Mouse (Mus musculus) intestine, embryonic 14.5 days (tissue): ENCODE measurements around the gene Trmt1. TPM values are rescaled to one million over a fixed set of nuclear protein-coding genes. Genes with fewer than 3 reads are reported as not detected.

Experiments used
- ATAC-seq: fragments of 200-750 bp; cut with Nextera tagmentation; replicated peaks from 2 replicates; pipeline ENCODE4 v1.8.0; 2017; ENCODE audit warnings: low read depth, moderate number of reproducible peaks, moderate TSS enrichment, moderate library complexity; ENCODE audit not compliant: low FRiP score, low TSS enrichment
- DNase-seq: peaks from one replicate; pipeline ENCODE4 v3.0.0-alpha.2; 2018; ENCODE audit warnings: low spot score
- H3K27ac ChIP-seq: fragments of 300-500 bp; sonication (generic); 2 replicates; pipeline ENCODE4 v1.5.1; 2014; ENCODE audit warnings: low read depth, mild to moderate bottlenecking, control low read depth
- H3K27me3 ChIP-seq: fragments of 300-500 bp; sonication (generic); replicated peaks from 2 replicates; pipeline ENCODE4 v1.6.1; 2014; ENCODE audit warnings: low read length, control low read depth; ENCODE audit not compliant: control insufficient read depth, insufficient read depth
- H3K36me3 ChIP-seq: fragments of 300-500 bp; sonication (generic); 2 replicates; pipeline ENCODE4 v1.6.1; 2014; ENCODE audit warnings: low read length, control low read depth; ENCODE audit not compliant: control insufficient read depth, insufficient read depth
- H3K4me1 ChIP-seq: fragments of 300-500 bp; sonication (generic); replicated peaks from 2 replicates; pipeline ENCODE4 v1.6.1; 2014; ENCODE audit warnings: low read length, control low read depth, mixed read lengths; ENCODE audit not compliant: control insufficient read depth, insufficient read depth
- H3K4me2 ChIP-seq: fragments of 300-500 bp; sonication (generic); 2 replicates; pipeline ENCODE4 v1.6.1; 2014; ENCODE audit warnings: low read length
- H3K4me3 ChIP-seq: fragments of 300-500 bp; sonication (generic); 2 replicates; pipeline ENCODE4 v1.5.1; 2014; ENCODE audit warnings: low read depth, low read length, control low read depth, mixed read lengths
- H3K9ac ChIP-seq: fragments of 300-500 bp; sonication (generic); 2 replicates; pipeline ENCODE4 v1.6.1; 2014; ENCODE audit warnings: mild to moderate bottlenecking, low read length
- H3K9me3 ChIP-seq: fragments of 300-500 bp; sonication (generic); 2 replicates; pipeline ENCODE4 v1.6.1; 2016; ENCODE audit warnings: low read length, control low read depth; ENCODE audit not compliant: control insufficient read depth
- WGBS: fragments of 180-500 bp; shearing (Covaris S2); extraction: QIAGEN DNeasy Blood & Tissue Kit; methylation state at CpG from one replicate; pipeline ENCODE4 v1.1.7; 2014; 5-methylcytosine and 5-hydroxymethylcytosine counted together
- polyA plus RNA-seq: library from polyadenylated mRNA; unstranded; fragments of >200 nt; fragmentation: Nextera tagmentation; extraction: Ambion mirVana; gene quantifications from 2 replicates; pipeline ENCODE4 v1.2.1, GENCODE M21; 2014

Trmt1 gene
- polyA plus RNA-seq, 1 experiment from 2014 or later = 85.9 TPM

GRCm38 (mm10) chr8:84715893-84716468 lies 29.9 kb downstream of the Trmt1 start:
- Histone ChIP-seq H3K4me3 (no peak overlapping the region), H3K27me3 (peaks cover 49% of the 10 kb centered on the region), H3K9ac (no peak overlapping the region)

GRCm38 (mm10) chr8:84716790-84717189 lies 30.7 kb downstream of the Trmt1 start:
- no peak overlapping the region for H3K27ac ChIP-seq
- H3K9me3 ChIP-seq = no peaks in the 10 kb centered on the region
- ATAC-seq (no peak), DNase-seq (no peak)
- H3K4me3 ChIP-seq = no peak overlapping the region
- H3K4me1 ChIP-seq = peaks cover 23% of the 10 kb centered on the region
- WGBS = 91% methylated on average over 11 of the region's 11 CpGs
- no peaks in the 10 kb centered on the region for H3K36me3 ChIP-seq
- no peak overlapping the region for H3K4me2 ChIP-seq
- peaks cover 41% of the 10 kb centered on the region for H3K27me3 ChIP-seq
- no peak overlapping the region for H3K9ac ChIP-seq

More at GRCm38 (mm10) chr8:84715893-84716468, 29.9 kb downstream of the Trmt1 start:
- no peak overlapping the region for H3K4me2 ChIP-seq
- no peaks in the 10 kb centered on the region for H3K9me3 ChIP-seq
- 14% methylated on average over 27 of the region's 27 CpGs for WGBS
- DNase-seq (no peak), ATAC-seq (no peak)
- peaks cover 29% of the 10 kb centered on the region for H3K4me1 ChIP-seq
- H3K27ac ChIP-seq = no peak overlapping the region
- H3K36me3 ChIP-seq = no peaks in the 10 kb centered on the region

- DNase-seq (no peak), ATAC-seq (no peak)
- H3K4me1 ChIP-seq = peaks cover 21% of the 10 kb centered on the region
- no peak overlapping the region for H3K27ac ChIP-seq
- 83% methylated on average over 5 of the region's 5 CpGs for WGBS
- no peaks in the 10 kb centered on the region for H3K9me3 ChIP-seq
- no peaks in the 10 kb centered on the region for H3K36me3 ChIP-seq
- H3K4me3 ChIP-seq = no peak overlapping the region
- peaks cover 41% of the 10 kb centered on the region for H3K27me3 ChIP-seq
- no peak overlapping the region for H3K4me2 ChIP-seq
- no peak overlapping the region for H3K9ac ChIP-seq
Measured at GRCm38 (mm10) chr8:84718476-84718875, 32.4 kb downstream of the Trmt1 start.

- H3K4me2 ChIP-seq = no peak overlapping the region
- 69% methylated on average over 5 of the region's 5 CpGs for WGBS
- H3K4me3 ChIP-seq = no peak overlapping the region
- ATAC-seq = no peak
- H3K36me3 ChIP-seq = no peaks in the 10 kb centered on the region
- H3K4me1 ChIP-seq = peaks cover 21% of the 10 kb centered on the region
- peaks cover 40% of the 10 kb centered on the region for H3K27me3 ChIP-seq
- H3K9me3 ChIP-seq = no peaks in the 10 kb centered on the region
- H3K27ac ChIP-seq = no peak overlapping the region
- no peak overlapping the region for H3K9ac ChIP-seq
- no peak for DNase-seq
Measured at GRCm38 (mm10) chr8:84718959-84719690, 33.0 kb downstream of the Trmt1 start.

- Histone ChIP-seq H3K36me3 (no peaks in the 10 kb centered on the region), H3K9me3 (no peaks in the 10 kb centered on the region), H3K9ac (no peak overlapping the region), H3K4me3 (no peak overlapping the region), H3K4me1 (peaks cover 36% of the 10 kb centered on the region), H3K4me2 (peak overlapping the region; percentile 41; the same call in 1 of the 2 replicates), H3K27me3 (peaks cover 11% of the 10 kb centered on the region), H3K27ac (peak overlapping the region; percentile 93)
- 69% methylated on average over 6 of the region's 6 CpGs for WGBS
- no peak for DNase-seq
- ATAC-seq = no peak; the same call in 1 of the 2 replicates
Measured at GRCm38 (mm10) chr8:84722530-84722849, 36.4 kb downstream of the Trmt1 start.

GRCm38 (mm10) chr8:84722850-84723570 lies 36.9 kb downstream of the Trmt1 start, which contains the start of gene G430095P16Rik:
TSS of gene G430095P16Rik (plus strand) at chr8:84723007.
- H3K27ac ChIP-seq = peak within 1 kb of the TSS; percentile 93
- H3K36me3 ChIP-seq = no peaks in the 10 kb centered on the region
- no peak within 1 kb of the TSS for H3K4me3 ChIP-seq
- H3K9ac ChIP-seq = 0 out of 2 replicates have a peak within 1 kb of the TSS, but pooled peaks have one; percentile 15
- ATAC-seq (peak; percentile 85), DNase-seq (no peak)
- peak within 1 kb of the TSS; percentile 41 for H3K4me2 ChIP-seq
- H3K27me3 ChIP-seq = peaks cover 6% of the 10 kb centered on the region; the same call in 1 of the 2 replicates
- H3K9me3 ChIP-seq = no peaks in the 10 kb centered on the region
- 11% methylated on average over 10 of the region's 10 CpGs for WGBS
- peaks cover 36% of the 10 kb centered on the region for H3K4me1 ChIP-seq

- Histone ChIP-seq H3K4me2 (peak overlapping the region; percentile 41), H3K27me3 (0 out of 2 replicates have a peak, but pooled peaks cover 4% of the 10 kb centered on the region), H3K4me1 (peaks cover 36% of the 10 kb centered on the region), H3K36me3 (no peaks in the 10 kb centered on the region), H3K27ac (peak overlapping the region; percentile 93), H3K9me3 (no peaks in the 10 kb centered on the region), H3K4me3 (no peak overlapping the region), H3K9ac (0 out of 2 replicates have a peak overlapping the region, but pooled peaks have one; percentile 1)
- DNase-seq = no peak
- WGBS = 28% methylated on average over 7 of the region's 7 CpGs
- ATAC-seq = no peak
Measured at GRCm38 (mm10) chr8:84723571-84723900, 37.4 kb downstream of the Trmt1 start.

GRCm38 (mm10) chr8:84724683-84725082 lies 38.6 kb downstream of the Trmt1 start:
- ATAC-seq (no peak), DNase-seq (no peak)
- no peak overlapping the region for H3K4me2 ChIP-seq
- H3K9ac ChIP-seq = no peak overlapping the region
- H3K36me3 ChIP-seq = no peaks in the 10 kb centered on the region
- no peak overlapping the region for H3K27ac ChIP-seq
- no peak overlapping the region for H3K4me3 ChIP-seq
- 51% methylated on average over 9 of the region's 9 CpGs for WGBS
- peaks cover 36% of the 10 kb centered on the region for H3K4me1 ChIP-seq
- no peaks in the 10 kb centered on the region for H3K27me3 ChIP-seq
- H3K9me3 ChIP-seq = no peaks in the 10 kb centered on the region
